Mouse (Mus musculus) brain, embryonic 14.5 days (tissue): ENCODE data around the gene Naa16.

Source experiments
- CTCF ChIP-seq: fragments of 200-500 bp; IDR thresholded peaks from 2 replicates; pipeline ENCODE4 v1.5.1; 2012; ENCODE audit warnings: inconsistent platforms, mild to moderate bottlenecking, moderate library complexity, borderline replicate concordance; ENCODE audit not compliant: insufficient read depth, insufficient read length; ENCODE audit errors: extremely low read depth
- POLR2A ChIP-seq: fragments of 200-500 bp; IDR thresholded peaks from 2 replicates; pipeline ENCODE4 v1.6.1; 2012; ENCODE audit warnings: mild to moderate bottlenecking, inconsistent platforms, borderline replicate concordance; ENCODE audit not compliant: poor library complexity, insufficient read depth, insufficient read length, severe bottlenecking; ENCODE audit errors: extremely low read depth

DNA sequence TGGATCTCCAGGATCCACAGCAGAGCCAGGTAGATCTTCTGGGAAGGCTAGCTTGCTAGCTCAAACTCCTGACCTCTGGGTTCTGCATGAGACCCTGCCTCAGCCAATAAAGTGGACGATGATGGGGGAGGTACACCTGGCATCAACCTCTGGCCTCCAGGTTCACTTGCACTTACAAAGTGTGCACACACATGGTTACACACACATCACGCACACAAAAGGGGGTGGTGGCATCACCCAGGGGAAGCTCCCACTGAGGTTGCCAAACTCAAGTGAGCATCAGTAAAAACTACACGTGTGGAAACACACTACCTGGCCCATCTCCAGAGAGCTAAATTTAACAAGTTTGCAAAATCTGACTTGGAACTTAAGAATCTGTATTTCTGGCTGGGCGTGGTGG, 77.9 kb downstream of the Naa16 start:
- TF ChIP-seq CTCF (no peak), POLR2A (no peak)
